Mouse (Mus musculus) lung, postnatal 14 days (tissue): ENCODE data around the gene Slc25a38.

Experiments
- DNase-seq: peaks from one replicate; pipeline ENCODE4 v3.0.0; 2021

The Slc25a38 gene

DNA sequence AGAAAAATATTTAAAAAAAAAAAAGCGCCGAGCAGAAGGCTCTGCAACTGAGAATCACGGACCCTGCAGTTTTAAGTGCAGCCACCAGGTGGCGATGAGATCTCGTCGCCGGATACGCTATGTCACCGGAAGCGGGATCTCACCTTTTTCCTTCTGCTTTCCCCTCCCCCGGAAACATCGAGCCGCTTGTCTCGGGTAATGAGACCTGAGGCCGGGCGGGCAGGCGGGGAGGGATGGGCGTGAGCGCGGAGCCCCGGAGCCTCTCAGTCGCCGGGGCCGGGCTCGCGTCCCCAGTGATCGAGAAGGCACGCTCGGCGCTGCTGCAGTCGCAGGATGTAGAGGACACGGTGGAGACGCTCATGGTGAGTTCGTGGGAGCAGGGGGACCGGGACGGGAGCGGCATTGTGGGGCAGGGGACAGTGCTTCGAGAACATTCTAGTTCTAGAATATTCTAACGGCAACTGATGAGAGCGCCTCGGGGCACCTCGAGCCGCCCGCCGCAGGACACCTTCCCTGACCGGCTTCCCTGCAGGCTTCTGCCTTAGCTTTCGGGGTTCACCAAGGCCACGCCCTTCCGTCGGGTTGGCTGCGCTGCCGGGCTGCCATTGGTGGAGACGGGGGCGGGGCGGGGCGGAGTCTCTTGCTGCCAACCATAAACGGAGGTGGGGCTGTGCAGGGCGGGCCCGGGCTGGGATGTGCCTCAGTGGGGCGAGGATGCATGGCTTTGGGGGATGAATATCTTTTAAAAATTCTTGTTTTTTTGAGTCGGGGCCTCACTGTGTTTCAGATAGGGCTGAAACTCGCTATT is at the start of gene Slc25a38:
Gene Slc25a38 (plus strand): TSS at position 164 of the 808 bp plus-strand sequence.
- DNase-seq = peak; percentile 95

DNA sequence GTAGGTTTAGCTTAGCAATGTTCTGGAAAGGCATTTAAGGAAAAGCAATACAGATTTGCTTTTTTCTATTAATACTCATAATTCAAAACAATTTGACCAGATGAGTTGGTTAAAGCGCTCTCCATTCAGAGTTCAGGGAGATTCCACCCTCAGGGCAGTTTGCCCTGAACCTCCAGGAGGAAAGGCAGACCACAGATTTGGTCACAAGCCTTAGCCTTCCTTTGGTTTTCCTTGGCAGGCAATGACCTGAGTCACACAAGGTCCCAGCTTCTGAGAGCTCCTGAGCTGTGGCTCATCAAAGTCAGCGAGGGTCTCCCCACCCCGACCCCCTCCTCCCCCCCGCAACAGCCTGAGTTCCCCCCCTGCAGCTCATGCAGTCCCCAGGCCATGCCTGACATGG is 45.9 kb upstream of the Slc25a38 start:
- no peak for DNase-seq

DNA sequence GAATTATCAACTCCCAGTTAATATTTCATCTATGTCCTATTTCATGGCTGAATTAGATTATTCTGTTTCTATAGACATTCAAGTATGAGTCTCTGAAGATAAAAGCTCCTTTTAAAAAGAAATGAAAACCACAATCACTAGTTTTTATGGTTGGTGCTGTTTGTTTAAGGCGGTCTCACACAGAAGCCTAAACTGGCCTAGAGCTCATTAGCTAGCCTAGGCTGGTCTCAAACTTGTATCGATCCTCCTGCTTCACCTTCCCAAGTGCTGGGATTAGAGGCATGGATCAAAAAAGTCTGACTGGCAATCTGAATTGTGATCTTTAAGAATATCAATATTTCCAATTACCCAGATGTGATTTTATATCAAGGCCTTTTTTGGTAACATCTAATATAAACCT is 42.6 kb upstream of the Slc25a38 start:
- no peak for DNase-seq

DNA sequence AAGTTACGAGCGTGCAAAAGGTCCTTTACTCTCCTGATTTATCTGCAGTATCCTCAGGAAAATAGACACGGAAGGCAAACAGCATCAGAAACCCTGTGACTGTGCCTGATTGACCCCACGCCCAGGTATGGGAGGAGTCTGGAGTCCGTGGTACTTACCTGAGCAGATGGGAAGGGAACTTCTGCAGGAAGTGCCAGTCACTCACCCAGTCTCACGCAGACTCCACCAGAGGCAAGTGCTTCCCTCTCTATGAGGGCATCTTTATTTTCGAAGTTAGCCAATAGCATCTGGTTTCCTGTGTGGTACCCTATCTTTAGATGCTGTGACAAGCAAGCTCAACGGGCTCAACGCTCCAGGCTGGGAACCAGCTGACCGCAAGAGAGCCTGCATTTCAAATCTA is 42.1 kb upstream of the Slc25a38 start:
- DNase-seq = no peak

DNA sequence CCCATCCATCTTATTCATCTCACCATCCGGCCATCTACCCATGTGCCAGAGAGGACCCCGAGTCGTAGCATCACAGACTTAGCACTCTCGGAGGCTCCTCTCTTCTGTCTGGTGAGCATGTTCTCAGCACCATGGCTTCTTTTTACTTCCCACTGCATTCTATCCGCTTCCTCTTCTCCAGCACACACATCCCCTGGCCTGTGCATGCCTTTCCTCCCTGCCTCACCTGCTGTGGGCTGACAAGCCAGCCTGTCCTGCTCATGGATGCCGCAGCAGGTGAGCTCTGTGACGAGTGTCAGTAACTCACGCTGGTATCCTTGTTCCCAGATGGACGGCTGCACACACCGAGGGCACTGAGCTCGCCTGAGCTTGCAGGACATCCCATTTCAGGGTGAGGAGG is 40.4 kb upstream of the Slc25a38 start, which contains the start of gene Cx3cr1:
Gene Cx3cr1 (minus strand): TSS at position 101 of the 400 bp plus-strand sequence.
- no peak for DNase-seq

DNA sequence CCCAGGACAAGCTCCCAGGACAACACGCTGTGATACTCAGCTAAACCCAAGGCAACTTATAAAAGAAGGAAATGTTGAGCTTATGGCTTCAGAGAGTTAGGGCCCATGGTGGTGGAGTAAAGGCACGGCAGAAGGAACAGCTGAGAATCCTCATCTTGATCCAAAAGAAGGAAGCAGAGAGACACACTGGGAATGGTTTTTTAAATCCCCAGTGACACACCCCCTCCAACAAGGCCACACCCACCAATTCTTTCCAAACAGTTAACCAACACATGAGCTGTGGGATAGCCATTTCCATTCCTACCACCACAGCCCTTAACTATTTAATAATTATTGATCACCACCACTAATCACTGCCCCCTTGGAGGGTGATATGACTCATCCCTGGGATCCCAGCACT is 38.9 kb upstream of the Slc25a38 start:
- DNase-seq = no peak

DNA sequence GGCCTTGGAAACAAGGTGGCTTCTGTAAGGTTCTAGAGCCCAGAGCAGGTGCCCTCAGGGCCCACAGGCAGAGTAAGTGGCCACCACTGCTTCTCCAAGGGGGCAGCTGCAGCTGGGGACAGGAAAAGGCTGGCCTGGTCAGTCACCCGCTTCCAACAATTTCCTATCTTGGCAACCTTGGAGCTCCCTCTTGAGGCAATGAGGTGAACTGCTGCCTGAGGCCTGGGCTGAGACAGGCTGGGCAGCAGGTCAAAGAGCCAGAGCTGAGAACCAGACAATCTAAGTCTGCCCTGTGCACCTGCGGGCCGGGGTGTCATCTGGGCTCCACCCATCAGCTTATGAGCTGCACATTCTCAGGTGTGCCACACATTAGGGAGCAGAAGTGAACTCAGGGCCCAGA is 37.0 kb upstream of the Slc25a38 start:
- DNase-seq = peak; percentile 86

DNA sequence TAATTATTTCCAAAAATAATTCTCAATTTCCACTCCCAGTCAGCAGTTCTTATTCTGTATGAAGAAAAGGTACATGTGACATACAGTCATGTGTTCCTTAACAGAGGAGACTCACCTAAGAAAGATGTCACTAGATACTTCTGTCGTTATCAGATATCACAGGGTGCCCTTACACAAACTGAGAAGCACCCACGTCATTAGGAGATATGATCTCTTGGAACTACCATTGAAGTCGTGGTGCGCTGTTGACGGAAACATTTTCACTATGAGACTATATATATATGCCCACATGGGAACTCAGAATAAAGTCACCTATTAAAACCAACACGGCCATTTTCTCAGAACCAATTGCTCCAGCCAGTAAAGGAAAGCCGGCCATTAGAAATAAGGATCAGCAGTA is 35.7 kb upstream of the Slc25a38 start:
- no peak for DNase-seq

DNA sequence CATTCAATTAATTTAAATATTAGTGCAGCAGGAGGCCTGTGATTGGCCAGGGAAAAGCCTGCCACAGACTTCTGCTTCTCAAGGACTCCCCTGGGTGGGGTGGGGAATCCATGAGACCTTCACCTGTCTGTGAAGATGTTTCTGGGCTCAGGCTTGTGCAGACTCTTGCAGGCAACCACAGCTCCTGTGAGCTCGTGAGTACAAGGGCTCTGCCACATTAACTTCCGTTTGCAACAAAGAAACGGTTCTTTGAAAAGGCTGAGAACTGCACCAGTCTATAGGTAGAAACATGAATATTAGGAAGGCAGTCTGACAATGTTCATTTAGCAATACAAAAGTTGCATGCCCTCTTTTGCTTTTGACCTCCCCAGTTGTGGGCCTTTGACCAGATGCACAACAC is 31.9 kb upstream of the Slc25a38 start:
- DNase-seq = no peak

DNA sequence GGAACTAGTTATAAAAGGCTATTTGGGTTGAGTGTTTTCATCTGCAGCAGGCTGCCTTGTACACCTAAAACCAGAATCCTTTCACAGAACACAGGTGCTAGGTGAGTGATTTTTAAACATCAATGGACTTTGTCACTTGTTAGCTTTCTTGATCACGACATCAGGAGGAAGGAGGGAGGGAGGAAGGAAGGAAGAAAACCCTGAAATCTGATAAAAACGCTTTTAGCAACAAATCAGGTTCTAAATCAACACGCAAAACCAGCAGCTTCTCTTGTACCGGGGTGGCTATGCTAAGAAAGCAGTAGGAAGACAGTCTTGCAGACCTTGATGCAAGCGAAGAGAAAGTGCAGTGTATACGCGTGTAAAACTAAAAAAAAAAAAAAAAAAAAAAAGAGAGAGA is 30.3 kb upstream of the Slc25a38 start:
- no peak for DNase-seq

DNA sequence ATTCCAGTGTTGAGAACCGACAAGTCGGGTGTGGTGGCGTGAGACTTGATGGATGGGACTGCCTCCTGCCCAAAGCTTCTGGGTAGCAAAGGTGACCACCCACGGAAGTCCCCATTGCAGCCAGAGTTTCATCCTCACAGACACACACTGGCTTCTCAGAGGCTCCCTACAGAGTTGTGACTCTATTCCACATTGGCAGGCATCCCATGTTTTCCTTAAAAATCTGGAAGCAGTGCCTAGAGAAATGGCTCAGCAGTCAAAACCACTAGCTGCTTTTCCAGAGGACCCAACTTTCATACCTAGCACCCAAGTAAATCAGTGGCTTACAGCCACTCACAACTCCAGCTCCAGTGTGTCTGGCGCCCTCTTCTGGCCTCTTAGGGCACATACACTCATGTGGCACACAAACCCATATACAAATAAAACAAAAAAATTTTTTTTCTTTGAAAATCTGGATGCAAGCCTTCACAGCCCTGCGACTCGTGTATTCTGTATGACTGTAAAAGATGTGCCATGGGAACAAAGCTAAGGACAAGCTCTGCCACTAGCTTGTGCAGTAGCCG is 29.5 kb upstream of the Slc25a38 start:
- DNase-seq = peak; percentile 9

DNA sequence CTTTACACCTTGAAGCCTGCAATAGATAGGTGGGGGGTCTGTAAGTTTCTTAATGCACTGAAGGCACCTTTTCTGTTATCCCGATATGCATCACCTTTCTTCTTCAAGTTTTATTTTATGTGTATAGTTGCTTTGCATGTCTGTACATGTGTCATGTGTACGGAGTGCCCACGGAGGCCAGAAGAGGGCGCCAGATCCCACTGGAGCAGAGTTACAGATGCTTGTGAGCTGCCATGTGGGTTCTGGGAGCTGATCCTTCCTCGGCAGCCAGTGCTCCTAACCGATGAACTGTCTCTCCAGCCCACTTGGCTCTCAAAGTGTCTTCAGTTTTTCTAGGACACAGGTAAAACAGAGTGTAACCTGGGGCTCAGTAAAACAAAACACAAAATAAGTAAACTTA is 28.9 kb upstream of the Slc25a38 start:
- no peak for DNase-seq

DNA sequence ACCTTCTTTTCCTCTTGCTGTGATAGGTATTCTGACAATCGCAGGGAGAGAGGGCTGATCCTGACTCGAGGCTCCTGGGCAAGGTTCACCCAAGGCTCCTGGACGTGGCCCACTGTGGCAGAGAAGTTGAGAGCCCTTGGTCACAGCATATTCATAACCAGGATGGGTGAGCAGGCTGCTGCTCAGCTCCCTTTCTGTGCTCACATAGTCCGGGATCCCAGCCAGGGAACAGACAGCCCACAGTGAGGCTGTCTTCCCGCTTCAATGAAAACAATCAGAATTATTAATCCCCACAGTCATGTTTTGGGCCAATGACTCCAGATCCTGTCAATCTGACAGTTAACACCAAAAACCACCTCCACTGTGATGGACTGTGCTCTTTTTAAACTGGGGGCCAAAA is 28.2 kb upstream of the Slc25a38 start:
- no peak for DNase-seq

DNA sequence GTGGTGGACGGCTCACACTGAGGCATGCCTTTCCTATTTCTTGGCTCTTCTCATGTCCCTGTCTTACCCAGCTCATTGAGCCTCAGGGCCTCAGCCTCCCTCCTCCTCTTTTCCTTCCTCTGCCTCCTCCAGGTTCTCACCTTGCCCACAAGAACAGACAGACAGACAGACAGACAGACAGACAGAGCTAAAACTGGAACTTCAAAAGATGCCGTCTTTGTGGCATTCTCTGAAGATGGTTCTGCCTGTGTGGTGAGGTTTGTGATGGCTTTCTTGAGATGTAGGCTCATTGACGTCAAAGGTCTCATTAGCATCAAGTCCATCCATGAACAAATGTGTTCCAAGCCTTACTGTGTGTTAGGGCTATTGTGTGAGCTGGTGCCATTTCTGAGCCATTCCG is 27.5 kb upstream of the Slc25a38 start:
- DNase-seq = no peak

DNA sequence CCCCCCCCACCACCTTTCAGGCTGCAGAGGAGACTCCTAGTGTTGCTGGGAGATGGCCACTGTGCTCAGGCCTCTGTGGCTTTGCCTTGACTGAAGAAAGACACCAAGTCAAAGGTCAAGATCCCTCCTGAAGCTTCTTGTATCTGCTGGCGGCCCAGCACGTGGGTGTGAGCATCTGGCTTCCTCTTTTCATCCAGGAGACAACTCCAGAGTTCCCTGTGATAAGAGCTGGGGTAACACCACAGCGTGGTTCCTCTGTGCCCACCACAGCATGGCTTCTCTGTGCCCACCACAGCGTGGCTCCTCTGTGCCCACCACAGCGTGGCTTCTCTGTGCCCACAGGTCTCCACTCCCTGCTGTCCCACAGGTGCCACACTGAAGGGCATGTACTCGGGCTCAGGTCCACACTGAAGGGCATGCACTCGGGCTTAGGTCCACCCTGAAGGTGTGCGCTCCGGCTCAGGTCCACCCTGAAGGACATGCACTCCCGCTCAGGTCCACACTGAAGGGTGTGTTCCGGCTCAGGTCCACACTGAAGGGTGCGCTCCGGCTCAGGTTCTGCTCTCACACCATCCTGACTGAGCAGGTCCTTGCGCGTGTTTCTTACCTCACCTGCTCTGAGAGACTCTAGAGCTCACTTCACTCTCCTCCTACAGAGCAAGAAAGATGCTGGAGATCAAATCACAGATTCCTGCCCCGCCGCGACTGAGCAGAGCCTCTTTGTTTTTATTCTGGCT is 26.8 kb upstream of the Slc25a38 start:
- no peak for DNase-seq

DNA sequence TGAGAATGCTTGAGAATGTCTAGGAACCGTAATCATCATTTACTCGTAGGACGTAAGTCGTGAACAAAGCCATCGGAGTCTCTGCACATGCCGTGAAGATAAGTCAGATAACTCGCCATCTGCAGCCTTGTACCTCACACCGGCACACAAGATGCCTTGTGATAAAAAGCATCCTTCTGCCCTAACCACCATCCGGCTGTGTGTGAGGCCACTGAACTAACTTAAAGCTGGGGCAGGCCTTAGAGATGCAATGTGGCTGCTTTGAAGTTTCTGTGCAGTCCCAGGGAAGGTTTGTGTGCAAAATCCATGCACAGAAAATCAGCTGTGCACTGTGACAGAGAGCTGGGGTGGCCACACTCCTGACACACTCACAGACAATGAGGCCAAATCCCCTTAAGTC is 25.8 kb upstream of the Slc25a38 start:
- no peak for DNase-seq

DNA sequence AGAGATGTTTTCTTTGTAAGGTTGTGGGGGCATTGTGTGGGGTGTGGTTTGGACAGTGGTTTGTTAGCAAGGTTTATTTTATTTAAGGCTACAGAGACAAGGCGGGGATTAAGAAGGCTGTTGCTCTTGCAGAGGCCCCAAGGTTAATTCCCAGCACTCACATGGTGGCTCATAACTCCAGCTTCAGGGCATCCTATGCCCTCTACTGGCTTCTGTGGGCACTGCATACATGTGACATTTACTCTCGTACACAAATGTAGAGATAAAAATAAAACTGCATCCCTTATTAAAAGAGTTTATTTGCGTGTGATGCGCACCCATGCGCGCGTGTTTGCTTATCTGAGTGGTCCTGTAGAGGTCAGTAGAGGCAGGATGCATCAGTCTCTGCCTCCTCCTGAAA is 21.0 kb upstream of the Slc25a38 start:
- DNase-seq = no peak

DNA sequence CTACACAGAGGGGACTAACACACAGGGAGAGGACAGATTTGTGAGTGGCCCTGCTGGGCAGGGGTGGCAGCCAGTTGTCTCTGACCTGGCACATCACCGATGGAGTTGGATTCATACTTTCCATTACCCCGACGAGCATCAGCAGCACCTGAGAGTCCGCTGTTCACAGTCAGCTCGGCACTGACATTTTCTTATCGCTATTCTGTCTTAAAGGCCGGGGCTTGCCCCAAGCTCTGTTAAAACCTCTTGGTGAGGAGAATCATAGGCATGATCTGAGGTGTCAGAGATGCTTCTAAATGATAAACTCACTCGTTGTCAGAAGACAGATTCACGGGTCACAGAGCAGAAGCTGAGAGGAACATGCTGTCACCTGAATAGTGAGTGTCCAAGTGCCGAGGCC is 19.1 kb upstream of the Slc25a38 start:
- DNase-seq = no peak

DNA sequence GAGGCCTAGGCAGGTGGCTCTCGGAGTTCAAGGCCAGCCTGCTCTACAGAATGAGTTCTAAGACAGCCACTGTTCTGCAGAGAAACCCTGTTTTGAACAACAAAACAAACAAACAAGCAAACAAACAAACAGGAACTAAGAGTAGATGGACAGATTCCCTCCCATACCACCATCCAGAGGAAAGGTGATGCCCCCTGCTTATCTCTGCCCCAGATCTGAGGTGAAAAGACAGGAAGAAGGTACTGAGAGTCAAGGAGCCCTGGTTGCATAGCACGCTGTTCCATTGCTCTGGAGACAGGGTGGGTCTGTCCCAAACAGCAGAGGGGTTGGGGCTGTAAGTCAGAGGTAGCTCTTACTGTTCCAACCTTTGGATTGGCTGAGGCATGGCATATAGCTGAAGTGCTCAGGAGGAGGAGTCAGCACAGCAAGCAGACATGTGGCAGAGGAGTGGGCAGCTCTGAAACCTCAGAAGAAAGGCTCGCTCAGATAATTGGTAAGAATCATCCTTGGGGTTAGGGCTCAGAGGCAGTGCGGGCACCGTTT is 18.4 kb upstream of the Slc25a38 start, which contains the start of gene Ccr8:
Gene Ccr8 (plus strand): TSS at position 419 of the 543 bp plus-strand sequence.
- no peak for DNase-seq

DNA sequence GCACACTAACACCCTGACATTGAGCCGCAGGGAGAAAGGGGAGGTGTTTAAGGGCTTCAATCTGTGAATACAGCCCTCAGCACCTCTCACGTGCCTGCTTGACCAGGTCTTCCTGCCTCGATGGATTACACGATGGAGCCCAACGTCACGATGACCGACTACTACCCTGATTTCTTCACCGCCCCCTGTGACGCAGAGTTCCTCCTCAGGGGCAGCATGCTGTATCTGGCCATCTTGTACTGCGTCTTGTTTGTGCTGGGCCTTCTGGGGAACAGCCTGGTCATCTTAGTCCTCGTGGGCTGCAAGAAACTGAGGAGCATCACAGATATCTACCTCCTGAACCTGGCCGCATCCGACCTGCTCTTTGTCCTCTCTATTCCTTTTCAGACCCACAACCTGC is 16.5 kb upstream of the Slc25a38 start:
- no peak for DNase-seq

DNA sequence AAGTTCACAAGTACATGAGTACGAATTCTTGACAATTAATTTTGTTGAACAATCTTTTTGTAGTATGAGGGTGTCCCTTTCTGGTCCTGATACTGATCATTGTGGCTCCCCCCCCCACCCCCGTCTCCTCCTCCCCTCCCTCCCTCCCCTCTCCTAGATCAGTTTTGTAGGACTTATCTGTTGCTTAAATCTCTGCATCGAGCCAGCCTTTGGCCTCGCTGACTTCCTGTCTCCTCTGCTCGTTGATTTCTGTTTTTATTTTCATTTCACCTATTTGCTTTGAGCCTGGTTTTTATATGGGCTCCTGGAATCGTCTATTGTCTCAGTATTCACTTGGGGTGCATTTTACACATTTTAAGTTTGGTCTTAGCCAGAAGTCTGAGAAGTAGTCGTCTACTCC is 14.3 kb upstream of the Slc25a38 start:
- no peak for DNase-seq

DNA sequence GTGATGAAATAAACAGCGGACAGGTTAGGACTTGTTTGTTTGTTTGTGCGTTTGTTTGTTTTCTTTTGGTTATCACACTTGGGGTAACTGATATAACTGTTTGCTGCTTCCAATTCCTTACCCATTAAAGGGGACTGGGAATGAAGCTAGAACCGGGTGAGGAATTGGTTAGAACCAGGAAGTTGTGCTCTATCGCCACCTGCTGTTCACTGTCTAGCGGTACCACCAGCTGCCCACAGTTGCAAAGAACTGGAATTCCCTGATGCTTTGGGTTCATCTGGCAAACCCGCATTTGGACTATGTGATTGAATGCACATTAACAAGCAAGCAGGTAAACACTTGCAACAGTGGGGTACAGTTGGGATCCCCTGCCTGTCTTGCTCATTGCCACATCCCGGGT is 11.5 kb upstream of the Slc25a38 start:
- peak; percentile 79 for DNase-seq

DNA sequence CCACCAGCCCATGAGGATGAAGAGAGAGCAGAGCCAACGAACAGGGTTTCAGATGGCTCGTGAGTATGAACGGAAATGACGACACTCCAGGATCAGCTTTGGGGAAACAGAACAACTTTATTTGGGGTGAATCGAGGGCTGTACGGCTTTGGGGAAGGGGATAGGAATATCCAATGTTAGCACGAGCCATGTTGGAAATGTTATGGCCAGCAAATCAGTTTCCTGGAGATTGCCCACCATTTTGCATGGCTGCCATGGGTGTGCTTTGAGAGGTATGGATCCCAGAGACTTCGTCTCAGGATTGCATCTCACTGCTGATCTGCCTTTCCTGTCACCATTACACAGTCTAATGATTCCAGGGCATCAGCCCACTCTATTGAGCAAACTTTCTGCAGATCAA is 10.9 kb upstream of the Slc25a38 start:
- no peak for DNase-seq

DNA sequence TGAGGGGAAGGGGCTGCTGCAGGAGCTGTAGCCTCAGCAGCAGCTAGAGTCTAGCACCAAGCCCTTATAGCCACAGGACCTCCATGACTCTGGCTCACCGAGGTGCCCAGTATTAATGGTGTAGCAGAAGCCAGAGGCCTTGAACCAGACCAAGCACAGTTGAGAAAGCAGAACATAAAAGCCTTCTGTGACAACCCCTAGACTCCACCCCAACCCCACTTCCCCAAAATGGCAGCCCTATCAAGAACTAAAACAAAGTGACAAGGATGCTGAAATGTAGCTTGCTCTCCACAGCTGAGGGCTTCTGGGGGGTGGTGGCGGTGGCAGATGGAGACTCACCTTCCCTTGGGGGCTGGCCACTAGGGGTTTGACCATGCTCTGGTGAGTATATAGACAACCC is 9.0 kb upstream of the Slc25a38 start:
- no peak for DNase-seq
